Mouse (Mus musculus): ENCODE results near the gene Prps1l3.

DNA sequence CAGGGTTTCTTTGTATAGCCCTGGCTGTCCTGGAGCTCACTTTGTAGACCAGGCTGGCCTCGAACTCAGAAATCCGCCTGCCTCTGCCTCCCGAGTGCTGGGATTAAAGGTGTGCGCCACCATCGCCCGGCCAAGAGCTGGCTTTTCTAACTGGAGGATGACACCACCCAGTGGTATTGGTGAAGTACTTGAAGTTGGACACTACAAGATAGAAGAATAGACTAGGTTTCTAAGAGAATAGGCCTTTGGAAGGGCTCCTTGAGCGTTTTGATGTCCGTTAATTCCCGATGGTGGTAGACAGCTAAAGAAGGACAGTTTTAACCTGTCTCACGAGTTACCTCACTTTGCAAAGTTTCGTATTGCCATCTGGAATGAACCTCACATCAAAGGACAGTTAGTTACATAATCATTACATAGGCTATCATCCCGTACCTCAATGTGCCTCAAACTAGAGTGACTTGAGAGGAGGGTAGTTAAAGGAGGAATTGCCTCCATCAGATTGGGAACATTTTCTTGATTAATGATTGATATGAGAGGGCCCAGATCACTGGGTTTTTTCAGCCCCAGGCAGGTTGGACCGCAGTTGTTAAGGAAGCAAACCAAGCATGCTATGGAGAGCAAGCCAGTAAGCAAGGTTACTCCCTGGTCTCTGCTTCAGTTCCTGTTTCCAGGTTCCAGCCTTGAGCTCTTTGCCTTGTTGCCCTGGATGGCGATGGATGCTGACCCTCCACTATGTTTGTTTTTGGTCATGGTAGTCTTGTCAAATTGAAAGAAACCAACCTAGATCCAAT lies 1.1 kb downstream of the Prps1l3 start:
- TF ChIP-seq HCFC1 (IDR thresholded peaks at IDR 0.05; ENCODE audit: borderline replicate concordance, insufficient read depth, low read length) = no peak
- no peak for TF ChIP-seq CHD2 (IDR thresholded peaks at IDR 0.05; ENCODE audit: low read depth, low read length)
